Mouse (Mus musculus): Measurements from ENCODE around the gene Cbarp. TPM values are rescaled to one million over a fixed set of nuclear protein-coding genes. Genes with fewer than 3 reads are reported as not detected.

Cbarp gene
- 4.8 and 5.1 TPM in 2 replicates for polyA plus RNA-seq (2015; fragmentation: Nextera tagmentation; extraction: Ambion mirVana)

- H3K4me1 ChIP-seq (replicated peaks), result peaks cover 63% of the 10 kb centered on the region
Observed at GRCm38 (mm10) chr10:80140666-80141035, at the start of gene Cbarp. Gene Cbarp, minus strand, starts transcription at chr10:80140835.

GRCm38 (mm10) chr10:80189999-80190398 is 49.4 kb upstream of the Cbarp start:
- 16% methylated on average over 21 of the region's 21 CpGs for WGBS
- Histone ChIP-seq H3K4me2 (replicated peaks) (peak overlapping the region; percentile 86), H3K27ac (no peak overlapping the region), H3K36me3 (0 out of 2 replicates have a peak, but pooled peaks cover 4% of the 10 kb centered on the region), H3K4me1 (replicated peaks) (peaks cover 13% of the 10 kb centered on the region), H3K9me3 (no peaks in the 10 kb centered on the region), H3K9ac (peak overlapping the region; percentile 52; the same call in 1 of the 2 replicates), H3K27me3 (replicated peaks) (peaks cover 30% of the 10 kb centered on the region), H3K4me3 (replicated peaks) (peak overlapping the region; percentile 39)
- ATAC-seq, result no peak

More at GRCm38 (mm10) chr10:80140666-80141035, at the start of gene Cbarp:
- 64% methylated on average over 10 of the region's 10 CpGs for WGBS
- Histone ChIP-seq H3K4me3 (replicated peaks) (peak within 1 kb of the TSS; percentile 79), H3K4me2 (replicated peaks) (peak within 1 kb of the TSS; percentile 98), H3K9ac (peak within 1 kb of the TSS; percentile 40), H3K27ac (peak within 1 kb of the TSS; percentile 90), H3K9me3 (no peaks in the 10 kb centered on the region), H3K36me3 (peaks cover 21% of the 10 kb centered on the region), H3K27me3 (replicated peaks) (peaks cover 16% of the 10 kb centered on the region)
- ATAC-seq, result no peak

GRCm38 (mm10) chr10:80188453-80189024 is 47.9 kb upstream of the Cbarp start:
- H3K27ac ChIP-seq, result no peak overlapping the region
- H3K9ac ChIP-seq, result no peak overlapping the region
- 0 out of 2 replicates have a peak, but pooled peaks cover 4% of the 10 kb centered on the region for H3K36me3 ChIP-seq
- H3K9me3 ChIP-seq, result no peaks in the 10 kb centered on the region
- no peak overlapping the region for H3K4me2 ChIP-seq (replicated peaks)
- H3K27me3 ChIP-seq (replicated peaks), result peaks cover 30% of the 10 kb centered on the region
- no peak for ATAC-seq
- 83% methylated on average over 15 of the region's 15 CpGs for WGBS
- H3K4me3 ChIP-seq (replicated peaks), result no peak overlapping the region
- peaks cover 13% of the 10 kb centered on the region for H3K4me1 ChIP-seq (replicated peaks)

GRCm38 (mm10) chr10:80187739-80188138 is 47.1 kb upstream of the Cbarp start:
- Histone ChIP-seq H3K4me1 (replicated peaks) (peaks cover 13% of the 10 kb centered on the region), H3K36me3 (0 out of 2 replicates have a peak, but pooled peaks cover 4% of the 10 kb centered on the region), H3K9me3 (no peaks in the 10 kb centered on the region), H3K27me3 (replicated peaks) (peaks cover 30% of the 10 kb centered on the region), H3K4me2 (replicated peaks) (no peak overlapping the region), H3K27ac (no peak overlapping the region), H3K9ac (no peak overlapping the region), H3K4me3 (replicated peaks) (no peak overlapping the region)
- WGBS, result 89% methylated on average over 10 of the region's 10 CpGs
- no peak for ATAC-seq

GRCm38 (mm10) chr10:80186649-80187048 is 46.0 kb upstream of the Cbarp start:
- WGBS, result 52% methylated on average over 27 of the region's 27 CpGs
- no peak overlapping the region for H3K4me3 ChIP-seq (replicated peaks)
- H3K9ac ChIP-seq, result no peak overlapping the region
- H3K9me3 ChIP-seq, result no peaks in the 10 kb centered on the region
- ATAC-seq, result no peak
- H3K4me2 ChIP-seq (replicated peaks), result no peak overlapping the region
- peaks cover 21% of the 10 kb centered on the region for H3K27me3 ChIP-seq (replicated peaks)
- H3K4me1 ChIP-seq (replicated peaks), result peaks cover 13% of the 10 kb centered on the region
- H3K27ac ChIP-seq, result no peak overlapping the region
- H3K36me3 ChIP-seq, result 0 out of 2 replicates have a peak, but pooled peaks cover 4% of the 10 kb centered on the region

- Histone ChIP-seq H3K27me3 (replicated peaks) (no peaks in the 10 kb centered on the region), H3K36me3 (no peaks in the 10 kb centered on the region), H3K4me1 (replicated peaks) (peaks cover 14% of the 10 kb centered on the region), H3K4me2 (replicated peaks) (no peak overlapping the region), H3K27ac (no peak overlapping the region), H3K9me3 (no peaks in the 10 kb centered on the region), H3K4me3 (replicated peaks) (no peak overlapping the region), H3K9ac (no peak overlapping the region)
- no peak for ATAC-seq
- 91% methylated on average over 7 of the region's 7 CpGs for WGBS
Observed at GRCm38 (mm10) chr10:80182547-80182946, 41.9 kb upstream of the Cbarp start.

- Histone ChIP-seq H3K4me1 (replicated peaks) (peaks cover 14% of the 10 kb centered on the region), H3K9ac (peak overlapping the region; percentile 88), H3K4me3 (replicated peaks) (peak overlapping the region; percentile 75; the same call in 1 of the 2 replicates), H3K36me3 (no peaks in the 10 kb centered on the region), H3K27me3 (replicated peaks) (no peaks in the 10 kb centered on the region), H3K27ac (no peak overlapping the region), H3K4me2 (replicated peaks) (peak overlapping the region; percentile 76), H3K9me3 (no peaks in the 10 kb centered on the region)
- 51% methylated on average over 5 of the region's 5 CpGs for WGBS
- ATAC-seq, result no peak
Observed at GRCm38 (mm10) chr10:80180823-80181222, 40.2 kb upstream of the Cbarp start.

GRCm38 (mm10) chr10:80180288-80180687 is 39.7 kb upstream of the Cbarp start:
- Histone ChIP-seq H3K27ac (no peak overlapping the region), H3K9me3 (no peaks in the 10 kb centered on the region), H3K4me3 (replicated peaks) (peak overlapping the region; percentile 75), H3K4me1 (replicated peaks) (peaks cover 17% of the 10 kb centered on the region), H3K27me3 (replicated peaks) (no peaks in the 10 kb centered on the region), H3K9ac (peak overlapping the region; percentile 88), H3K36me3 (no peaks in the 10 kb centered on the region), H3K4me2 (replicated peaks) (peak overlapping the region; percentile 76)
- WGBS, result 46% methylated on average over 6 of the region's 6 CpGs
- ATAC-seq, result no peak

- peak within 1 kb of the TSS; percentile 76 for H3K4me2 ChIP-seq (replicated peaks)
- peaks cover 20% of the 10 kb centered on the region for H3K4me1 ChIP-seq (replicated peaks)
- H3K27ac ChIP-seq, result peak within 1 kb of the TSS; percentile 44; the same call in 1 of the 2 replicates
- peak; percentile 78 for ATAC-seq
- H3K9ac ChIP-seq, result peak within 1 kb of the TSS; percentile 88
- 2% methylated on average over 74 of the region's 106 CpGs for WGBS
- no peaks in the 10 kb centered on the region for H3K9me3 ChIP-seq
- no peaks in the 10 kb centered on the region for H3K27me3 ChIP-seq (replicated peaks)
- H3K4me3 ChIP-seq (replicated peaks), result peak within 1 kb of the TSS; percentile 75
- no peaks in the 10 kb centered on the region for H3K36me3 ChIP-seq
Observed at GRCm38 (mm10) chr10:80179068-80180051, 38.7 kb upstream of the Cbarp start, which contains the start of gene Efna2. Gene Efna2, plus strand, starts transcription at chr10:80179482.

- H3K27ac ChIP-seq, result no peak overlapping the region
- ATAC-seq, result no peak
- H3K4me3 ChIP-seq (replicated peaks), result no peak overlapping the region
- no peak overlapping the region for H3K9ac ChIP-seq
- H3K4me1 ChIP-seq (replicated peaks), result peaks cover 20% of the 10 kb centered on the region
- no peaks in the 10 kb centered on the region for H3K36me3 ChIP-seq
- no peaks in the 10 kb centered on the region for H3K27me3 ChIP-seq (replicated peaks)
- H3K4me2 ChIP-seq (replicated peaks), result no peak overlapping the region
- WGBS, result 67% methylated on average over 7 of the region's 7 CpGs
- H3K9me3 ChIP-seq, result no peaks in the 10 kb centered on the region
Observed at GRCm38 (mm10) chr10:80177441-80178279, 37.0 kb upstream of the Cbarp start.

- peaks cover 8% of the 10 kb centered on the region for H3K36me3 ChIP-seq
- H3K4me1 ChIP-seq (replicated peaks), result peaks cover 31% of the 10 kb centered on the region
- no peaks in the 10 kb centered on the region for H3K27me3 ChIP-seq (replicated peaks)
- H3K9ac ChIP-seq, result no peak overlapping the region
- H3K27ac ChIP-seq, result no peak overlapping the region
- H3K4me2 ChIP-seq (replicated peaks), result no peak overlapping the region
- 82% methylated on average over 5 of the region's 5 CpGs for WGBS
- ATAC-seq, result no peak
- no peaks in the 10 kb centered on the region for H3K9me3 ChIP-seq
- no peak overlapping the region for H3K4me3 ChIP-seq (replicated peaks)
Observed at GRCm38 (mm10) chr10:80176270-80176834, 35.7 kb upstream of the Cbarp start.

Data from intestine, embryonic 15.5 days (tissue).